Mouse (Mus musculus): ENCODE measurements at regions not wholly inside any gene's neighbourhood (a gene's known extent, or its start where the extent isn't known, plus 50 kb on each side); places are given as distances from the start of the nearest gene placed in this dataset.

DNA sequence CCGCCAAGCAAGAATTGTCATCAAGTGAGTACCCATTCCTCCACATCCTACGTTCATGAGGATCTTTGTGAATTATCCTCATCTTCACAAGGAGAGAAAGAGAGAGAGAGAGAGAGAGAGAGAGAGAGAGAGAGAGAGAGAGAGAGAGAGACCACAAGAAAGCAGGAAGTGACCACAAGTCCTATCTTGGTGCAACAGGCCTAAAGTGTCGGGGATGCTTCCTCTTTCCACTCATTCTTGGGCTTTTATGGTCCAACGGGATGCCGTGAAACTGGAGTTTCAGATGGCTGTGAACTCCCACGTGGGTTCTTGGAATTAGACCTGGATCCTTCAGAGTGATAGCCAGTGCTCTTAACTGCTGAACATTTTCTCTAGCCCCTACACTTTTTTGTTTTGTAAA, 53.1 kb upstream of the Rai14 start:
- Histone ChIP-seq H3K36me3 (ENCODE audit: control insufficient read depth, insufficient read depth) (no peaks in the 10 kb centered on the region), H3K79me3 (ENCODE audit: low read depth) (no peaks in the 10 kb centered on the region), H3ac (ENCODE audit: control insufficient read depth, insufficient read length, low read depth) (no peak overlapping the region), H3K4me3 (ENCODE audit: insufficient read depth, poor library complexity, severe bottlenecking) (no peak overlapping the region), H3K27me3 (ENCODE audit: control insufficient read depth, insufficient read depth, insufficient read length) (no peaks in the 10 kb centered on the region), H3K79me2 (ENCODE audit: control insufficient read depth, insufficient read depth) (no peaks in the 10 kb centered on the region)
- TF ChIP-seq CEBPB (IDR thresholded peaks at IDR 0.05; ENCODE audit: low read depth), result no peak
- no peak for TF ChIP-seq USF1 (IDR thresholded peaks at IDR 0.05; ENCODE audit: low read depth)
- no peak for TF ChIP-seq MYOD1 (IDR thresholded peaks at IDR 0.05; ENCODE audit: control insufficient read depth, insufficient read length, low read depth)
- no peak for TF ChIP-seq FOSL1 (IDR thresholded peaks at IDR 0.05; ENCODE audit: insufficient read depth, low read length, poor library complexity, severe bottlenecking)
- TF ChIP-seq MYOG (IDR thresholded peaks at IDR 0.05; ENCODE audit: control insufficient read depth, extremely low read depth, insufficient read length), result no peak
- TF ChIP-seq MAX (IDR thresholded peaks at IDR 0.05), result no peak
- no peak for TF ChIP-seq CTCF (IDR thresholded peaks at IDR 0.05; ENCODE audit: control insufficient read depth, insufficient read depth, insufficient read length)

DNA sequence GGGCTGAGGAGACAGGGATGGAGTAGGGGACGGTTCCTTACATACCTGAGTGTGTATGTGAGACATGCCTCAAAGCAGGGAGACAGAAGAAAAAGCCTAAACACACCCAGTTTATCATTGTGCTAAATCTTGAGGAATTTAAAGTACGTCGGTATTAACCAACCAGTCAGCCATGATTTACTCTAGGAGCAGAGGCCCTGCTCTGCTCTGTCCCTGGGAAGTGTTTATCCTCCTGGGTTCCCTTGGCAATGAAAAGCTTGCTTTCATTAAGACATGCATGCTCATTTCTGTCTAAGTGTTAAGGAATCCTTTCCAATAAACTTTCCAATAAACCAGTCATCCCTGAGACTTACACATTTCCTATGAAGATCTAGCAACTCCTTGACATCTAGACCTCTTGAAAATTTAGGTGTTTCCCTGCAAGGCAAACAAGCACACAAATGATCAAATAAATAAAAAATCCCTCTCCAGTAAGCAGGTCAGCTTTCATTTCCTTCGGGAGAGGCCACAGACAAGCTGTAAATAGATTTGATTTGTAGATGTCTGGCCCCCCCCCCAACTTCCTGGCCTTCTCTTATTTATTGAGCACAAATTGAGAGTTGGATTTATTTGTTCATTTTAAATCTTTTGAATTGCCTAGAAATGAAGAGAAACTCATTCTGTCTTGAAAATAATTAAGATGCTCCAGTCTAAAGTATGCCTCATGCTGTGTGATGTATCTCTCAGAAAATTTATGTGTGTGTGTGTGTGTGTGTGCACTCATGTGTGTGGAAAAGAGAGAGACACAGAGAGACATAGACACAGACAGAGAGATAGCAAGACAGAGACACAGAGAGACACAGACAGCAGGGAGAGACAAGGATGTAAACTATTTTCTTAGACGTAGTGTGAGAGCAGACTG, 56.2 kb upstream of the Rai14 start:
- H3K79me3 ChIP-seq (ENCODE audit: low read depth), result no peaks in the 10 kb centered on the region
- no peaks in the 10 kb centered on the region for H3K27me3 ChIP-seq (ENCODE audit: control insufficient read depth, insufficient read depth, insufficient read length)
- H3K4me3 ChIP-seq (ENCODE audit: insufficient read depth, poor library complexity, severe bottlenecking), result no peak overlapping the region
- TF ChIP-seq MYOD1 (IDR thresholded peaks at IDR 0.05; ENCODE audit: control insufficient read depth, insufficient read length, low read depth), result no peak
- TF ChIP-seq FOSL1 (IDR thresholded peaks at IDR 0.05; ENCODE audit: insufficient read depth, low read length, poor library complexity, severe bottlenecking), result no peak
- TF ChIP-seq CTCF (IDR thresholded peaks at IDR 0.05; ENCODE audit: control insufficient read depth, insufficient read depth, insufficient read length), result no peak
- TF ChIP-seq CEBPB (IDR thresholded peaks at IDR 0.05; ENCODE audit: low read depth), result no peak
- TF ChIP-seq USF1 (IDR thresholded peaks at IDR 0.05; ENCODE audit: low read depth), result no peak
- no peak for TF ChIP-seq MYOG (IDR thresholded peaks at IDR 0.05; ENCODE audit: control insufficient read depth, extremely low read depth, insufficient read length)
- TF ChIP-seq MAX (IDR thresholded peaks at IDR 0.05), result no peak
- H3K36me3 ChIP-seq (ENCODE audit: control insufficient read depth, insufficient read depth), result no peaks in the 10 kb centered on the region
- no peak overlapping the region for H3ac ChIP-seq (ENCODE audit: control insufficient read depth, insufficient read length, low read depth)
- H3K79me2 ChIP-seq (ENCODE audit: control insufficient read depth, insufficient read depth), result no peaks in the 10 kb centered on the region

DNA sequence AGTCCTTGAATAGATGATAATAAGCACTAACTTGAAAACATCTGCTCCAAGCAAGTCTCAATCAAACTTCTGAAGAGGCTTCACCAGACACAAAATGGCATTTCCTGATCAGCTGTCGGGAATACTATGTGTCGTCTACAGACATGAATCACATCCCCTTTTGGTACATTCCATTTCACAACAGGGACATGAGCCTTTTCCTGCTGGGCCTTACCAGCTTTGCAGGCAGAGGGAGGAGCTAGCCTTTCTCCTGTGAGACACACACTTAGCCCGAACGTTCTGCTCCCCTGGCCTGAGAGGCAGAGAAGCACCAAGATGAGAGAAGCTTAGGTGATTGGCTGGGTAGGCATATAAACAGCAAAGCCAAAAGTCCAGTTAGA, 56.9 kb upstream of the Rai14 start:
- Histone ChIP-seq H3K36me3 (ENCODE audit: control insufficient read depth, insufficient read depth) (no peaks in the 10 kb centered on the region), H3K27me3 (ENCODE audit: control insufficient read depth, insufficient read depth, insufficient read length) (no peaks in the 10 kb centered on the region), H3K79me3 (ENCODE audit: low read depth) (no peaks in the 10 kb centered on the region), H3ac (ENCODE audit: control insufficient read depth, insufficient read length, low read depth) (no peak overlapping the region), H3K79me2 (ENCODE audit: control insufficient read depth, insufficient read depth) (no peaks in the 10 kb centered on the region), H3K4me3 (ENCODE audit: insufficient read depth, poor library complexity, severe bottlenecking) (no peak overlapping the region)
- TF ChIP-seq MYOD1 (IDR thresholded peaks at IDR 0.05; ENCODE audit: control insufficient read depth, insufficient read length, low read depth) (peak; percentile 19), MAX (IDR thresholded peaks at IDR 0.05) (no peak)

DNA sequence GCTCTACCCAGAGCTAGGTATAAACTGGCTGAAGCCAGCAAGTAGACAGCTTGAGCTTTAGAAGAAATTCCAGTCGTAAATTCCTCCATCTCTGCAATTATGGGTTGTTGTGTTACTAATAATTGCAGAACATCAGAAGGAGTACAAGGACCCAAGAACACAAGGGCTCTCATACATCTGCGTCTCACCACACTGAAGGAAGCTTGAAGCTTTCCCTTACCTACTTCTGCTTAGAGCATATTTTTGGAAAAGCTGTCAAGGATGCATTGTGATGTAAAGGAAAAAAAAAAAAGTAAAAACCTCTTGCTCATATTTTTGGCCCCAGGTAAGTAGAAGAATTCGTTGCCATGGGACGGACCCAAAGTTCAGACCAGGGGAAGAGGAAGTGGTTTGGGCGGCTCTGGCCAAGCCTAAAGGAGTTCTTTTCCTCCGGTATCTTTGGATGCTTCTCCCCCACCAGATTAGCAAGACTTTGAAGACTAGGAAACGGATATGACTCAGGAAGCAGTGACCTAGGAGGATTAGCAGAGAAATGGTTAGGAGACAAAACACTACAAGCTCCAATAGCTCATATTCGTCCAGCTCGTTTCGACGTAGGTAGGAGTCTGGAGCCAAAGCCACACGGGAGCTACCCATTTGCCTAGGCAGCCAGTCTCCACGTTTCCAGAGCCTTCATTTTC, 65.7 kb upstream of the Rai14 start:
- Histone ChIP-seq H3K79me3 (ENCODE audit: low read depth) (no peaks in the 10 kb centered on the region), H3K36me3 (ENCODE audit: control insufficient read depth, insufficient read depth) (no peaks in the 10 kb centered on the region), H3K79me2 (ENCODE audit: control insufficient read depth, insufficient read depth) (no peaks in the 10 kb centered on the region), H3K27me3 (ENCODE audit: control insufficient read depth, insufficient read depth, insufficient read length) (no peaks in the 10 kb centered on the region), H3K4me3 (ENCODE audit: insufficient read depth, poor library complexity, severe bottlenecking) (no peak overlapping the region), H3ac (ENCODE audit: control insufficient read depth, insufficient read length, low read depth) (no peak overlapping the region)
- TF ChIP-seq MYOD1 (IDR thresholded peaks at IDR 0.05; ENCODE audit: control insufficient read depth, insufficient read length, low read depth) (no peak), MAX (IDR thresholded peaks at IDR 0.05) (no peak), USF1 (IDR thresholded peaks at IDR 0.05; ENCODE audit: low read depth) (no peak)

DNA sequence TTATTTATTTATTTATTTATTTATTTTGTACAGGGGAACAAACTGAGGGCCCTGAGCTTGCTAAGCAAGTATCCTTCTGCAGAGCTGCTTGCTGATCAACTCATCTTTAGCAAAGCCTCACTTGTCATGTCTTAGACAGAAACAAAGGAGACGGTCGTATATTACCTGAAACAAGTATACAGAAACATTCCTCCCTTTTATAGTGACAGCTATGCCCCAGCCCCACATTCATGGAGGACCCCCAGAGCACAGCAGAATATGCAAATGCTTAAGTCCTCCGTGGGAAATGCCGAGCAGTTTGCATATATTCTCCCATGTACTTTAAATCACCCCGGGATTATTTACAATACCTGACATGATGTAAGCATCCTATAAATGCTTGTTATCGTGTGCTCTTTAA, 74.9 kb upstream of the Rai14 start:
- no peaks in the 10 kb centered on the region for H3K36me3 ChIP-seq (ENCODE audit: control insufficient read depth, insufficient read depth)
- no peak for TF ChIP-seq MYOD1 (IDR thresholded peaks at IDR 0.05; ENCODE audit: control insufficient read depth, insufficient read length, low read depth)
- no peak for TF ChIP-seq USF1 (IDR thresholded peaks at IDR 0.05; ENCODE audit: low read depth)
- no peaks in the 10 kb centered on the region for H3K27me3 ChIP-seq (ENCODE audit: control insufficient read depth, insufficient read depth, insufficient read length)
- no peaks in the 10 kb centered on the region for H3K79me3 ChIP-seq (ENCODE audit: low read depth)
- no peaks in the 10 kb centered on the region for H3K79me2 ChIP-seq (ENCODE audit: control insufficient read depth, insufficient read depth)
- no peak overlapping the region for H3ac ChIP-seq (ENCODE audit: control insufficient read depth, insufficient read length, low read depth)
- H3K4me3 ChIP-seq (ENCODE audit: insufficient read depth, poor library complexity, severe bottlenecking), result no peak overlapping the region

DNA sequence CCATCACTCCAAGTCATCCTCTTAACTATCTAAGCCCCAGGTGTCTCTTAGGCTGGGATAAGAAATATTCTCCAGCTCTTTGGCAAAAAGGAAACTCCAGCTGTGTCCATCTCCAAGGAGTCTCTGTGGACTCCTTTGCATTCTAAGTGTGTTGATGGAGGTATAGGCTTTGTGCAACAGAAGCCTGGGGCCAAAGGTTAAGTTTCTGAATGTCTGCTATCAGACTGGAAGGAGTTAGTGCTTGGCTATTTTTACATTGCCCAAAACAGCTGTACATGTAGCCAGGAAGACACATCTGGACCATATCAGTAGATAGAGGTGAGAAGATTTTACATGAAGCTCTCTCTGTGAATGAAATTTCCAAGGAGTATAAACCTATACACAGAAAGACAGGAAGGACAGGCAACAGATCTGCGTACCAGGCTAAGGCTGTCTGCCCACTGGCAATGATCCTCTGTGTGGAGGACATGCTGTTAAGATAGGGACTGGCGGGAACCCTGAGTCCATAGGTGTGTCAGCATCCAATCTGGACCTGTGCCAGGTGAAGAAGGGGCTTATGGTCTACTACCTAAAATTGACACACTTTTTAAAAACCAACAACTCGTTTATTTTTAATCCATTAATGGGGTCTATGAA, 76.6 kb upstream of the Rai14 start:
- no peak overlapping the region for H3K4me3 ChIP-seq (ENCODE audit: insufficient read depth, poor library complexity, severe bottlenecking)
- no peak overlapping the region for H3ac ChIP-seq (ENCODE audit: control insufficient read depth, insufficient read length, low read depth)
- H3K27me3 ChIP-seq (ENCODE audit: control insufficient read depth, insufficient read depth, insufficient read length), result no peaks in the 10 kb centered on the region
- H3K79me3 ChIP-seq (ENCODE audit: low read depth), result no peaks in the 10 kb centered on the region
- H3K79me2 ChIP-seq (ENCODE audit: control insufficient read depth, insufficient read depth), result no peaks in the 10 kb centered on the region
- no peak for TF ChIP-seq MYOD1 (IDR thresholded peaks at IDR 0.05; ENCODE audit: control insufficient read depth, insufficient read length, low read depth)
- no peak for TF ChIP-seq MAX (IDR thresholded peaks at IDR 0.05)
- no peak for TF ChIP-seq CEBPB (IDR thresholded peaks at IDR 0.05; ENCODE audit: low read depth)
- no peak for TF ChIP-seq USF1 (IDR thresholded peaks at IDR 0.05; ENCODE audit: low read depth)
- no peak for TF ChIP-seq CTCF (IDR thresholded peaks at IDR 0.05; ENCODE audit: control insufficient read depth, insufficient read depth, insufficient read length)
- TF ChIP-seq MYOG (IDR thresholded peaks at IDR 0.05; ENCODE audit: control insufficient read depth, extremely low read depth, insufficient read length), result no peak
- no peak for TF ChIP-seq FOSL1 (IDR thresholded peaks at IDR 0.05; ENCODE audit: insufficient read depth, low read length, poor library complexity, severe bottlenecking)
- H3K36me3 ChIP-seq (ENCODE audit: control insufficient read depth, insufficient read depth), result peaks cover 6% of the 10 kb centered on the region

All from C2C12 (cell line).